ENCODE assay signal across 8 mouse cellular contexts in genomic region chr17:64603534-64603933, GRCm38 (mm10). TPM values are rescaled to one million over a fixed set of nuclear protein-coding genes. Genes with fewer than 3 reads are reported as not detected.
DNase-seq lines count a peak whose midpoint lies in the region; ATAC-seq and TF ChIP-seq lines count a peak whose summit lies in the region.

No protein-coding gene starts in this region.

- peaks cover 43% of the 10 kb centered on the region for H3K79me3 ChIP-seq in C2C12 (ENCODE audit: low read depth)

- TF ChIP-seq CTCF in C2C12 (IDR thresholded peaks at IDR 0.05; ENCODE audit: control insufficient read depth, insufficient read depth, insufficient read length) = no peak
- no peak for TF ChIP-seq CTCF in liver, postnatal 0 days (IDR thresholded peaks at IDR 0.05; ENCODE audit: low read depth)

- no peak overlapping the region for H3K27ac ChIP-seq in heart, embryonic 13.5 days (replicated peaks)
- no peak overlapping the region for H3K27ac ChIP-seq in forebrain, embryonic 15.5 days (replicated peaks)
- H3K27ac ChIP-seq in liver, postnatal 0 days (ENCODE audit: low read depth) = peak overlapping the region; percentile 98

- ATAC-seq in heart, embryonic 13.5 days (ENCODE audit: extremely low read depth, insufficient number of reproducible peaks, low FRiP score, low TSS enrichment) = no peak
- ATAC-seq in forebrain, embryonic 15.5 days (replicated peaks) = no peak
- no peak for ATAC-seq in liver, postnatal 0 days

- WGBS in heart, embryonic 13.5 days = 77% methylated on average over 5 of the region's 5 CpGs
- 93% methylated on average over 5 of the region's 5 CpGs for WGBS in forebrain, embryonic 15.5 days
- WGBS in liver, postnatal 0 days (ENCODE audit: insufficient replicate concordance) = 57% methylated on average over 5 of the region's 5 CpGs

- TF ChIP-seq EP300 in liver, postnatal 0 days (IDR thresholded peaks at IDR 0.05; ENCODE audit: low read depth) = no peak

- no peaks in the 10 kb centered on the region for H3K36me3 ChIP-seq in heart, embryonic 13.5 days
- H3K36me3 ChIP-seq in C2C12 (ENCODE audit: control insufficient read depth, insufficient read depth) = peaks cover 5% of the 10 kb centered on the region
- H3K36me3 ChIP-seq in forebrain, embryonic 15.5 days = no peaks in the 10 kb centered on the region
- H3K36me3 ChIP-seq in liver, postnatal 0 days (replicated peaks; ENCODE audit: insufficient read depth, low read length) = peaks cover 7% of the 10 kb centered on the region

- intact Hi-C loops in heart, postnatal 14 days (cut with DNase I) = loop anchor here (5.0 to 10.0 kb wide), 4 partner anchors 74 to 741 kb away; partner anchors contain the start of genes A930002H24Rik, Fer and Pja2

- H3K4me3 ChIP-seq in heart, embryonic 13.5 days = peak overlapping the region; percentile 91
- H3K4me3 ChIP-seq in C2C12 (ENCODE audit: insufficient read depth, poor library complexity, severe bottlenecking) = no peak overlapping the region
- no peak overlapping the region for H3K4me3 ChIP-seq in forebrain, embryonic 15.5 days
- H3K4me3 ChIP-seq in liver, postnatal 0 days (ENCODE audit: low read depth, low read length) = peak overlapping the region; percentile 92

- H3ac ChIP-seq in C2C12 (ENCODE audit: control insufficient read depth, insufficient read length, low read depth) = peak overlapping the region; percentile 46

- DNase-seq in heart, postnatal 14 days = no peak
- DNase-seq in liver, postnatal 0 days = no peak
- DNase-seq in right cerebral cortex, postnatal 4 days = no peak
- no peak for DNase-seq in thymus, postnatal 0 days (ENCODE audit: low spot score)
- DNase-seq in frontal cortex, postnatal 10 days (ENCODE audit: low spot score in 2 of 2) = no peak

- peaks cover 76% of the 10 kb centered on the region for H3K79me2 ChIP-seq in C2C12 (ENCODE audit: control insufficient read depth, insufficient read depth)

- no peak overlapping the region for H3K9ac ChIP-seq in heart, embryonic 13.5 days
- H3K9ac ChIP-seq in forebrain, embryonic 15.5 days (replicated peaks) = no peak overlapping the region
- peak overlapping the region; percentile 79 for H3K9ac ChIP-seq in liver, postnatal 0 days (replicated peaks)

- peak overlapping the region; percentile 97 for H3K4me2 ChIP-seq in heart, embryonic 13.5 days
- H3K4me2 ChIP-seq in forebrain, embryonic 15.5 days (replicated peaks) = peak overlapping the region; percentile 94
- H3K4me2 ChIP-seq in liver, postnatal 0 days (ENCODE audit: low read depth, low read length) = peak overlapping the region; percentile 89

- no peaks in the 10 kb centered on the region for H3K9me3 ChIP-seq in heart, embryonic 13.5 days
- H3K9me3 ChIP-seq in forebrain, embryonic 15.5 days = no peaks in the 10 kb centered on the region
- no peaks in the 10 kb centered on the region for H3K9me3 ChIP-seq in liver, postnatal 0 days (ENCODE audit: low read length)

- no peaks in the 10 kb centered on the region for H3K27me3 ChIP-seq in heart, embryonic 13.5 days (replicated peaks)
- H3K27me3 ChIP-seq in C2C12 (ENCODE audit: control insufficient read depth, insufficient read depth, insufficient read length) = no peaks in the 10 kb centered on the region
- no peaks in the 10 kb centered on the region for H3K27me3 ChIP-seq in forebrain, embryonic 15.5 days
- H3K27me3 ChIP-seq in liver, postnatal 0 days (ENCODE audit: insufficient read depth, low read length) = no peaks in the 10 kb centered on the region

- peaks cover 37% of the 10 kb centered on the region for H3K4me1 ChIP-seq in heart, embryonic 13.5 days
- H3K4me1 ChIP-seq in forebrain, embryonic 15.5 days = peaks cover 30% of the 10 kb centered on the region
- H3K4me1 ChIP-seq in liver, postnatal 0 days (ENCODE audit: insufficient read depth) = peaks cover 44% of the 10 kb centered on the region

TF ChIP-seq in C2C12, 6 proteins besides CTCF, POLR2A, EP300 and RAD21:
- TF ChIP-seq FOSL1 (IDR thresholded peaks at IDR 0.05; ENCODE audit: insufficient read depth, low read length, poor library complexity, severe bottlenecking) = no peak
- no peak for TF ChIP-seq MYOG (IDR thresholded peaks at IDR 0.05; ENCODE audit: control insufficient read depth, extremely low read depth, insufficient read length)
- no peak for TF ChIP-seq MYOD1 (IDR thresholded peaks at IDR 0.05; ENCODE audit: control insufficient read depth, insufficient read length, low read depth)
- no peak for TF ChIP-seq MAX (IDR thresholded peaks at IDR 0.05)
- no peak for TF ChIP-seq USF1 (IDR thresholded peaks at IDR 0.05; ENCODE audit: low read depth)
- TF ChIP-seq CEBPB (IDR thresholded peaks at IDR 0.05; ENCODE audit: low read depth) = no peak

RNA-seq across cellular contexts. Expression of gene Man2a1, which starts 3.0 kb away (rescaled TPM):
- 4.4 and 4.6 TPM in 2 replicates for polyA plus RNA-seq in heart, embryonic 13.5 days (2015; fragmentation: Nextera tagmentation; extraction: Ambion mirVana)
- total RNA-seq in heart, postnatal 14 days (2021) = 10 to 100 TPM; 25.9 to 28.2 TPM
- 12.5 TPM for polyA plus RNA-seq in C2C12 (2012; fragmentation: generic; extraction: Trizol)
- polyA plus RNA-seq in forebrain, embryonic 15.5 days (2015; fragmentation: Nextera tagmentation; extraction: Ambion mirVana) = 3.4 and 3.5 TPM in 2 replicates
- polyA plus RNA-seq in liver, postnatal 0 days (2015; fragmentation: Nextera tagmentation; extraction: Ambion mirVana) = 11.5 and 12.8 TPM in 2 replicates
- polyA plus RNA-seq in thymus, postnatal 0 days (2015; fragmentation: Nextera tagmentation; extraction: Ambion mirVana) = 9.9 and 13.9 TPM in 2 replicates

Comparison
In these comparisons a context has a peak if more than half of its experiments do, and no peak if none do; other contexts are left out.
1. H3K4me3 ChIP-seq: peak in heart, embryonic 13.5 days (single experiment) and liver, postnatal 0 days (single experiment); none in C2C12 (single experiment) and forebrain, embryonic 15.5 days (single experiment).
2. Peak in every context shown above with its lines, with median percentiles within 50 percentile points of each other: H3K4me2 ChIP-seq.